Mouse (Mus musculus) neural tube, embryonic 12.5 days (tissue): ENCODE data around the gene Fbxw8. TPM values are rescaled to one million over a fixed set of nuclear protein-coding genes. Genes with fewer than 3 reads are reported as not detected.

Experiments
- ATAC-seq: fragments of 200-750 bp; cut with Nextera tagmentation; 2 replicates; pipeline ENCODE4 v1.8.0; 2017; ENCODE audit warnings: low read depth, mild to moderate bottlenecking, moderate TSS enrichment, moderate library complexity; ENCODE audit not compliant: low FRiP score
- H3K27ac ChIP-seq: fragments of 300-500 bp; sonication (generic); 2 replicates; pipeline ENCODE4 v1.5.1; 2016
- H3K27me3 ChIP-seq: fragments of 300-500 bp; sonication (generic); replicated peaks from 2 replicates; pipeline ENCODE4 v1.6.1; 2016; ENCODE audit warnings: mild to moderate bottlenecking
- H3K36me3 ChIP-seq: fragments of 300-500 bp; sonication (generic); 2 replicates; pipeline ENCODE4 v1.6.1; 2016; ENCODE audit warnings: mild to moderate bottlenecking
- H3K4me1 ChIP-seq: fragments of 300-500 bp; sonication (generic); 2 replicates; pipeline ENCODE4 v1.6.1; 2016
- H3K4me2 ChIP-seq: fragments of 300-500 bp; sonication (generic); replicated peaks from 2 replicates; pipeline ENCODE4 v1.6.1; 2016; ENCODE audit warnings: mild to moderate bottlenecking
- H3K4me3 ChIP-seq: fragments of 300-500 bp; sonication (generic); 2 replicates; pipeline ENCODE4 v1.5.1; 2016
- H3K9ac ChIP-seq: fragments of 300-500 bp; sonication (generic); 2 replicates; pipeline ENCODE4 v1.6.1; 2016; ENCODE audit warnings: mild to moderate bottlenecking
- H3K9me3 ChIP-seq: fragments of 300-500 bp; sonication (generic); 2 replicates; pipeline ENCODE4 v1.6.1; 2016; ENCODE audit warnings: mild to moderate bottlenecking
- WGBS: fragments of 180-500 bp; shearing (Covaris S2); methylation state at CpG from one replicate; pipeline ENCODE4 v1.1.7; 2016; 5-methylcytosine and 5-hydroxymethylcytosine counted together
- polyA plus RNA-seq: library from polyadenylated mRNA; unstranded; fragments of >200 nt; fragmentation: Nextera tagmentation; extraction: Ambion mirVana; gene quantifications from 2 replicates; pipeline ENCODE4 v1.2.1, GENCODE M21; 2016

The Fbxw8 gene
- polyA plus RNA-seq, 1 experiment from 2014 or later: 40.4 TPM

- Histone ChIP-seq H3K36me3 (peaks cover 40% of the 10 kb centered on the region), H3K27ac (no peak overlapping the region), H3K9ac (no peak overlapping the region), H3K9me3 (no peaks in the 10 kb centered on the region), H3K4me1 (peaks cover 20% of the 10 kb centered on the region; the same call in 1 of the 2 replicates), H3K4me3 (no peak overlapping the region), H3K4me2 (no peak overlapping the region), H3K27me3 (no peaks in the 10 kb centered on the region)
- no peak for ATAC-seq
- WGBS: 93% methylated on average over 19 of the region's 19 CpGs
Observed at GRCm38 (mm10) chr5:118065516-118066255, 89.6 kb downstream of the Fbxw8 start.

- Histone ChIP-seq H3K9me3 (no peaks in the 10 kb centered on the region), H3K4me2 (no peak overlapping the region), H3K36me3 (peaks cover 30% of the 10 kb centered on the region; the same call in 1 of the 2 replicates), H3K27ac (peak overlapping the region; percentile 32), H3K4me1 (peaks cover 20% of the 10 kb centered on the region; the same call in 1 of the 2 replicates), H3K27me3 (no peaks in the 10 kb centered on the region), H3K4me3 (no peak overlapping the region), H3K9ac (0 out of 2 replicates have a peak overlapping the region, but pooled peaks have one; percentile 3)
- ATAC-seq: 0 out of 2 replicates have a peak, but pooled peaks have one; percentile 8
- 50% methylated on average over 10 of the region's 10 CpGs for WGBS
Observed at GRCm38 (mm10) chr5:118064284-118064901, 90.9 kb downstream of the Fbxw8 start.

- Histone ChIP-seq H3K36me3 (peaks cover 24% of the 10 kb centered on the region; the same call in 1 of the 2 replicates), H3K27me3 (no peaks in the 10 kb centered on the region), H3K4me3 (no peak overlapping the region), H3K4me1 (peaks cover 18% of the 10 kb centered on the region; the same call in 1 of the 2 replicates), H3K9me3 (no peaks in the 10 kb centered on the region), H3K9ac (no peak overlapping the region), H3K27ac (no peak overlapping the region), H3K4me2 (no peak overlapping the region)
- 79% methylated on average over 8 of the region's 8 CpGs for WGBS
- no peak for ATAC-seq
Observed at GRCm38 (mm10) chr5:118063181-118063621, 92.1 kb downstream of the Fbxw8 start.

- H3K27me3 ChIP-seq: no peaks in the 10 kb centered on the region
- no peak overlapping the region for H3K4me3 ChIP-seq
- H3K9me3 ChIP-seq: no peaks in the 10 kb centered on the region
- H3K4me1 ChIP-seq: peaks cover 32% of the 10 kb centered on the region
- H3K36me3 ChIP-seq: peaks cover 12% of the 10 kb centered on the region; the same call in 1 of the 2 replicates
- no peak overlapping the region for H3K9ac ChIP-seq
- no peak overlapping the region for H3K27ac ChIP-seq
- 96% methylated on average over 18 of the region's 18 CpGs for WGBS
- no peak for ATAC-seq
- no peak overlapping the region for H3K4me2 ChIP-seq
Observed at GRCm38 (mm10) chr5:118061391-118061790, 93.9 kb downstream of the Fbxw8 start.

GRCm38 (mm10) chr5:118059646-118060045, 95.6 kb downstream of the Fbxw8 start:
- H3K4me3 ChIP-seq: no peak overlapping the region
- H3K9ac ChIP-seq: no peak overlapping the region
- H3K27ac ChIP-seq: no peak overlapping the region
- H3K27me3 ChIP-seq: no peaks in the 10 kb centered on the region
- no peaks in the 10 kb centered on the region for H3K36me3 ChIP-seq
- H3K9me3 ChIP-seq: no peaks in the 10 kb centered on the region
- H3K4me2 ChIP-seq: no peak overlapping the region
- ATAC-seq: no peak
- peaks cover 27% of the 10 kb centered on the region for H3K4me1 ChIP-seq
- WGBS: 83% methylated on average over 9 of the region's 9 CpGs

GRCm38 (mm10) chr5:118058858-118059257, 96.4 kb downstream of the Fbxw8 start:
- H3K9ac ChIP-seq: no peak overlapping the region
- no peaks in the 10 kb centered on the region for H3K9me3 ChIP-seq
- no peak overlapping the region for H3K27ac ChIP-seq
- peaks cover 22% of the 10 kb centered on the region for H3K4me1 ChIP-seq
- ATAC-seq: no peak
- H3K4me2 ChIP-seq: no peak overlapping the region
- WGBS: 90% methylated on average over 10 of the region's 10 CpGs
- H3K36me3 ChIP-seq: no peaks in the 10 kb centered on the region
- no peaks in the 10 kb centered on the region for H3K27me3 ChIP-seq
- no peak overlapping the region for H3K4me3 ChIP-seq

GRCm38 (mm10) chr5:118057508-118058111, 97.7 kb downstream of the Fbxw8 start:
- no peak for ATAC-seq
- Histone ChIP-seq H3K36me3 (no peaks in the 10 kb centered on the region), H3K9me3 (no peaks in the 10 kb centered on the region), H3K9ac (no peak overlapping the region), H3K4me3 (no peak overlapping the region), H3K27ac (no peak overlapping the region), H3K27me3 (no peaks in the 10 kb centered on the region), H3K4me1 (peaks cover 14% of the 10 kb centered on the region), H3K4me2 (no peak overlapping the region)
- 54% methylated on average over 8 of the region's 8 CpGs for WGBS

GRCm38 (mm10) chr5:118053205-118053604, 102.1 kb downstream of the Fbxw8 start:
- H3K4me2 ChIP-seq: no peak overlapping the region
- ATAC-seq: no peak
- H3K36me3 ChIP-seq: no peaks in the 10 kb centered on the region
- no peaks in the 10 kb centered on the region for H3K9me3 ChIP-seq
- H3K4me1 ChIP-seq: peaks cover 14% of the 10 kb centered on the region
- H3K4me3 ChIP-seq: no peak overlapping the region
- 91% methylated on average over 2 of the region's 2 CpGs for WGBS
- H3K27me3 ChIP-seq: no peaks in the 10 kb centered on the region
- no peak overlapping the region for H3K27ac ChIP-seq
- H3K9ac ChIP-seq: no peak overlapping the region

- no peak overlapping the region for H3K4me3 ChIP-seq
- H3K4me1 ChIP-seq: peaks cover 6% of the 10 kb centered on the region
- H3K27ac ChIP-seq: no peak overlapping the region
- H3K27me3 ChIP-seq: no peaks in the 10 kb centered on the region
- ATAC-seq: no peak
- H3K9me3 ChIP-seq: no peaks in the 10 kb centered on the region
- H3K4me2 ChIP-seq: no peak overlapping the region
- H3K36me3 ChIP-seq: no peaks in the 10 kb centered on the region
- WGBS: 78% methylated on average over 8 of the region's 8 CpGs
- H3K9ac ChIP-seq: no peak overlapping the region
Observed at GRCm38 (mm10) chr5:118051981-118052662, 103.1 kb downstream of the Fbxw8 start.

GRCm38 (mm10) chr5:118050743-118051142, 104.5 kb downstream of the Fbxw8 start:
- no peak overlapping the region for H3K27ac ChIP-seq
- H3K9me3 ChIP-seq: no peaks in the 10 kb centered on the region
- no peak for ATAC-seq
- no peaks in the 10 kb centered on the region for H3K36me3 ChIP-seq
- no peak overlapping the region for H3K4me2 ChIP-seq
- no peak overlapping the region for H3K4me3 ChIP-seq
- 83% methylated on average over 4 of the region's 4 CpGs for WGBS
- no peaks in the 10 kb centered on the region for H3K27me3 ChIP-seq
- no peak overlapping the region for H3K9ac ChIP-seq
- H3K4me1 ChIP-seq: no peaks in the 10 kb centered on the region

GRCm38 (mm10) chr5:118048928-118049327, 106.3 kb downstream of the Fbxw8 start:
- Histone ChIP-seq H3K9me3 (no peaks in the 10 kb centered on the region), H3K36me3 (no peaks in the 10 kb centered on the region), H3K27ac (no peak overlapping the region), H3K4me2 (no peak overlapping the region), H3K4me3 (no peak overlapping the region), H3K4me1 (no peaks in the 10 kb centered on the region), H3K9ac (no peak overlapping the region), H3K27me3 (no peaks in the 10 kb centered on the region)
- no peak for ATAC-seq
- WGBS: 83% methylated on average over 5 of the region's 5 CpGs

- H3K9ac ChIP-seq: no peak overlapping the region
- H3K4me2 ChIP-seq: no peak overlapping the region
- H3K4me1 ChIP-seq: no peaks in the 10 kb centered on the region
- WGBS: 85% methylated on average over 4 of the region's 4 CpGs
- no peak overlapping the region for H3K4me3 ChIP-seq
- no peaks in the 10 kb centered on the region for H3K9me3 ChIP-seq
- ATAC-seq: no peak
- no peaks in the 10 kb centered on the region for H3K36me3 ChIP-seq
- no peak overlapping the region for H3K27ac ChIP-seq
- no peaks in the 10 kb centered on the region for H3K27me3 ChIP-seq
Observed at GRCm38 (mm10) chr5:118048412-118048811, 106.9 kb downstream of the Fbxw8 start.
